Mouse (Mus musculus) monocyte, adult 2 months (primary cell): ENCODE measurements around the gene Ccl27a.

Experiments used
- DNase-seq, 2 experiments: peaks; one replicate each; pipeline ENCODE4 v3.0.0; 2022; ENCODE audit warnings: low spot score in 2 of 2, low read depth in 1 of 2

Gene Ccl27a

DNA sequence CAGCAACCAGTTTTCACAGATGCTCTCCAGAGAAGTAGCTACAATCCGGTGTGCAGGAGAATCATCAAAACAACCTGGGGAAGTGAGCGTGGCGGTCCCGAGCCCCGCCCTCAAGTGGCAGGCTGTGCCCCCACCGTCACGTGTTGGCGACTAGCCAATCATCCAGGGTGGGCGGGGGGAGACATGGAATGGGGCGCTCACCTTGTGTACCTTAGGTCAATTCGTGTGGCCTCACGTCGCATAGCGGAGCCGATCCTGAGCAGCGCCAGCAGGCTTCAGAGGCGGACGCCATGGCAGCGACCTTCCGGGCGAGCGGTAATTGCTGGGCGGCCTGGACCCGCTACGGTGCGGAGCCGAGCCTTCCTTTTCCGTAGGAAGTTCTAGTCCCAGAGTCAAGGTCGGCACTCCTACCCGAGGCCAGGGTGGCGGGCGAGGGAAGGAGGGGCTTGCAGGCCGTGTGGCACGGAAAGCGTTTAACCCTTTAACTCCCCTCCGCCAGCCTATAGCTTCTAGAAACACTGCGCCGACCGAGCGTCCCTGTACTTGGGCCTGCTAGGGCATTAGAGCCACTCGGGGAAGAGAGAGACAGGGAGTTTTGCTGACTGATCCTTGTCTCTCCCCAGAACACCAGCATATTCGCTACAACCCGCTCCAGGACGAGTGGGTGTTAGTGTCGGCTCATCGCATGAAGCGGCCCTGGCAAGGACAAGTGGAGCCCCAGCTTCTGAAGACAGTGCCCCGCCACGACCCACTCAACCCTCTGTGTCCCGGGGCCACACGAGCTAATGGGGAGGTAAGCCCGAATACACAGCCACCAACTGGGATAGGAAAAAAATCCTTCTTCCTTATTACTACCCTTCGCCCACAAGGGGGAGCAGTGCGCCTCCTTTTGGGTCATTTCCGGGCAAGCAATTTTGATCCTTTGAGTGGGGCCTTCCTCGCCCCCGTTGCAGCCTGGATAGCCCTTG lies 18.4 kb downstream of the Ccl27a start, which contains the start of gene Sigmar1:
Gene Sigmar1 (minus strand): TSS at position 820 of the 968 bp plus-strand sequence.
- peak; percentile 48 to 78 for DNase-seq

DNA sequence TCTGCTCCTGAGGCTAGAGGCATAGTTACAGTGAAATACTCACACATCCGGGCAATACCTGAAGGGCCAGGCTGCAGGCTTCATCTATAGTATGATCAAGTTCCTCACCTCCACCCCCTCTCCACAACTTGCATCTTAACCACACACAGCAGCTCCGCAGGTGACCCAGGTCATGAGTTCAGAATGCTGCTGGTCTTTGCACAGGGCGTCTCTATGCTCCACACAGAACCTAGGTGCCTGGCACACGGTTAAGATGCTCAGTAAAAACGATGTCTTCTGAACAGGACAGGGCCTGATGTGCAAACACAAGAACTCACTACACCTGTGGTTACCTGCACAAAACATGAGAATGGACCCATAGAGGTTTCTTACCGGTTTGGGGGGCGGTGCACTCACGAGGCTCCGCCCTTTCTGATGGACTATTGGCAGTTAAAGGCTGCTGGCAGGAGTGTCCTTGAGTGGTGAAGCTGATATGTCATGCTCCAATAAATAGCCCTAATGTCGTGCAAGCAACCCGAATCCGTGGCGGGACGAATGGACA lies 19.2 kb downstream of the Ccl27a start, which contains the start of gene Galt:
Gene Galt (plus strand): TSS at position 432 of the 541 bp plus-strand sequence.
- DNase-seq, result no peak

DNA sequence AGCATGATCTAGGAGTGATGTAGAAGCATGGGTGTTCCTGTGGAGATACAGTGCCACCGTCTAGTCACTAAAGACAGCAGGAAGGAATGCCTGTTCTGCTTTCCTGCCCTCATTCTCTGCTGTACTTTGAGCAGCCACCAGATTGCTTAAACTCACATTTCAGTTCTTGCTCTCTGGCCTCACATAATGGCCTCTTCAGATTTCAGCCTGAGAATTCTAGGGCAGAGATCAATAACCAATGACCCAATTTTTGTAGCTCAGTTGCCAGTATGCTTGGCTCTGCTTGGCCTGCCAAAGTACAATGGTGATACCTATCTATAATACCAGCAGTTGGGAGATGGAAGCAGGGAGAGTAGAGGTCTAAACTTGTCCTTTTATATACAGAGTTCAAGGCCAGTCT lies 29.0 kb downstream of the Ccl27a start:
- DNase-seq, result no peak

DNA sequence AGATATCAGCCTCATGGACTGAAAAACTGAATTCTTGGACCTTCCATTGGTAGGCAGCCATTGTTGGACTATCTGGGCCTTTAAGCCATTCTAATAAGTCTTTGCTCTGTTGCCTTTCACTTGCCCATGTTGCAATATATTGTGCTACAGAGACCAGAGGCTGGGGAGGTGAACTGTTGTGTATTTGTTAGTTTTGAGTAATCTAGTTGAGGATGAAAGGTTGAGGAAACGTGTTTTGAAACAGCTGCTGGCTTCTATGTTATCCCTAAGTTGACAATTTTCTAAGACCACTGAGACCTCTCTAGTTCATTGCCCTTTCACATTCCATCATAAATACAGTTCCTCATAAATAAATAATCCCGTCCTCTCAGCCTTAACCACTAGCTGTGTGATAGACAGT lies 29.9 kb downstream of the Ccl27a start:
- DNase-seq, result no peak

DNA sequence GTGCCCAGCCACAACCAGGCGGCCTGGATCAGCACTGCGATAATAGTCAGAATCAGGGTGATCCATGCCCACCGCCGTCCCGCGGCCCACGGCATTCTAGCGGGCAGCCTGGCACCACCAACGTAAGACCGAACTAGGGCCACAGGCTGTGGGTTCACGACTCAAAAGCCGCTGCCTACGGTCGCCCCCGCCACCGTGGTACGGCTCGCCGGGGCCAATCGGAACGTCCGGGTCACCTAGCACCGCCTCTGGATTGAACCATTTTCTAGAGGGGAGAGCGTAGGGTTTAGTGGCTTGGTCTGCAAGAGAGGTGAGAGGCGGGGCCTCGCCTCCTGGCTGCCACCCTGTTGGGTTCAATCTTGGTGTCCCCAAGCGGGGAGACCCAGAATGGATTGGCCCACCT lies 32.9 kb downstream of the Ccl27a start:
- DNase-seq, result peak; percentile 68 to 82

DNA sequence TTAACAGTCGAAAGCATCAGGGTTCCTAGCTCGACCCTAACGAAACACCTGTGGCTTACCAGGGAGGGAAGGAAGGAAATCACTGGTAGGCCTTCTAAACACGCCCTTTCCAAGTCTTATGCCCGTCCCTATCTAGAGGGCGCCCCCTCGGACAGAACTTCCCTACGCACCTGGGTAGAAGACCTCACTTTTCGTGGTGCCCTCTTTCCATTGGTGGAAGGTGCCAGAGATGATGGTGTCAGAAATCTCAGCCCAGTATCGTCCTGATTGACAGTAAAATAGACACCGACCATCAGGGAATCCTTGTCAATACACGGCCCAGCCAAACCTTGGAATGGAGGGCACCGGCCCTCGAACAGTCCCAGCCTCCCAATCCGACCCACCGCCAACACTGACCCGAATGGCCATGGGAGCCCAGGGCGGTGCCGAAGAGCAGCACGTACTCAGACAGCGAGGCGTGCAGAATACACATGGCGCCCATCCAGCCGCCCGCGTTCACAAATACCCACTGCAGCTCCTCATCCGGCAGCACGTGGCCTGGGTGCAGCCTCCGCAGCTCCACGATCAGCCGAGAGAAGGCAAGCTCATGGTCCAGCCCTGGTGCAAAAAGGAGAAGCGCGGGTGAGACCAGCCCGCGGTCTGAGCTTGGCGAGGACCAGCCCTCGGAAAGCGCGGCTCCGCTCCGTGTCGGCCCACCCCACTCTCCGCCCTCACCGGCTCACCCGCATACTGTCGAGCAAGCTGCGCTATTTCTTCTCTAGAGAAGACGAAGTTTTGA lies 33.5 kb downstream of the Ccl27a start:
- DNase-seq, result no peak

DNA sequence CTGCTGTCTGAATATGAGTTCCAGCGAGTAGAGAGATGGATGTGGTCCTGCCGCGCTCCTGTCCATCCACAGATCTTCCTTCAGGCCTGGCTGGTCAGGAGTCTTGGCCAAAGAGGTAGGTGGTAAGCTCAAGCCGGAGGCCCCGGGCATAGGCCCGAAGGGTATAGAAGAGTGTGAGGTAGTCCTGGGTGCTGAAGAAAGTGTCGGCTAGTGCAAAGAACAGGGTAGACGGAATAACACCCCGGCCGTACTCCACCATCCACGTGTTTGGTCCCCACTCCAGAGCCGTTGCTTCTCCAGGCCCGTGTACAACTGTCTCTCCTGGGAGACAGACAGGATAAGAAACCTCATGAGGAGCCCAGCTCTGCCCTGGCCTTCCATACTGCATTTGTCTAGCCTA lies 34.8 kb downstream of the Ccl27a start:
- no peak for DNase-seq

DNA sequence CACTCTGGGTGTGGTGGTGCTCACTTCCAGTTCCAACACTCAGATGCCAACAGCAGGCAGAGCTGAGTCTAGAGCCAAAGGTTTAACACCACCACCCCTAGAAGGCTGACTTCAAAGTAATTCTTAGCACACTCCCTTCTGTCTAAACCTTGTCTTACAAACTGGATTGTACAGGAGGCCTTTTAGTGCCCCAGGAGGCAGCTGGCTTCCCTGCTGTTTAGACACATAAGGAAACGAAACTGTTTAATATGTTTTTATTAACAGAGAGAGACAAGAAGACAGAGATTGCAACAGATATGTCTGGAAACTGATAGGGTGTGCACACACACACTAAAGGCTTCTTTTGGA lies 35.8 kb downstream of the Ccl27a start:
- no peak for DNase-seq

DNA sequence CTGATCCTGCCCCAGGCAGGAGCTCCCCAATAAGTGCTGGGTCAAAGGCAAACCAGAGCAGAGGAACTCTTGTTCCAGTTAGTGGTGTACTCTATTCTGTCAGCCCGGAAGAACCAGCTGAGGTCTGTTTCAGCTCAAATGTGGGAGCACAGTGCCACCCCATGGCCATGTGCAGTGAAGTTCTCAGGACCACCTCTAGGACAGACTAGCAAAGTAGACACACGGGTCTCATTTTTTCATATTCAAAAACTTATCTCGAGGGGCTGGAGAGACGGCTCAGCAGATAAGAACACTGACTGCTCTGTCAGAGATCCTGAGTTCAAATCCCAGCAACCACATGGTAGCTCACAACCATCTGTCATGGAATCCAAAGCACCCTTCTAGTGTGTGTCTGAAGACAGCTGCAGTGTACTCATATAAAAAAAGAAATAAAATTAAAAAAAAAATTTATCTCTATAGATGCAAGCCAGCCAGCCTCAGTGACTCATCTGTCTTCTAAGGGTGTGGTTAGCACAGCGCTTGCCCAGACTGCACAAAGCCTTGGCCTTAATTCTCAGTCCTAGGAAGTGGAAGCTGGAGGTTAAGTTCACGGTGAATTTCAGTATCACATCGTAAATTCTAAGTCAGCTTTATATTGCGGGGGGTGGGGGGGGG lies 36.3 kb downstream of the Ccl27a start:
- peak in 1 of 2 experiments; percentile 50 for DNase-seq

DNA sequence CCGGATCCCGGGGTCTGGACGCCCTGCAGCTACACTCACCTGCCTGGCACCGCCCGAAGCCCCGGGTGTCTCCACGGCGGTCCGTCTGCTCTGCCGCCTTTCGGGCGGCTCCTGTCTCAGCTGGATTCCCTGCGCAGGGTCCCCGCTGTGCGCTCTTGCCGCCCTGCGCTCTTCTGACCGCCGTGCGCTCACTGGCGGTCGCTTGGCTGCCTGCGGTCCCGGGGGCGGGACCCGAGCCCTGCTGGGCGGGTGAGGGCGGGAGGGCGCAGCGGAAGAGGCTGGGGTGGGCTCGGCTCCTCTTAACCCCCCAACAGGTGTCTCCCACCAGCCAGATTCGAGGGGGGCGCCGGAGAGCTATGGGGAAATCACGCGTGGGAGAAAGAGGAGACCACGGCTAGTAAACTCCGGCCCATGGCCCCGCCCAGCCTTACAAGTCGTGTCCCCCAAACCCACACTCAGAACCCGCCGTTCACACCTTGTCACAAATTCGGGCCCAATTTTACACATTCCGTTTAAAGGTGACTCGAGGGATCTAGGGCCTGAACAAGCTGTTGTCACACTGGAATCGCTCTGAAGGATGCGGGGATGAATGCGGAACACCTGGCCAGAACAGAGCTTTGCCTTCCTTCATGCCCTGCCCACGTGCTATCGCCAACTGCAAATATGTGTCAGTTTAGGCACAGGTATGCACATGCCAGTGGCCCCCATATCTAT lies 42.8 kb downstream of the Ccl27a start, which contains the start of gene Arid3c:
Gene Arid3c (minus strand): TSS at position 91 of the 714 bp plus-strand sequence.
- DNase-seq, result no peak

DNA sequence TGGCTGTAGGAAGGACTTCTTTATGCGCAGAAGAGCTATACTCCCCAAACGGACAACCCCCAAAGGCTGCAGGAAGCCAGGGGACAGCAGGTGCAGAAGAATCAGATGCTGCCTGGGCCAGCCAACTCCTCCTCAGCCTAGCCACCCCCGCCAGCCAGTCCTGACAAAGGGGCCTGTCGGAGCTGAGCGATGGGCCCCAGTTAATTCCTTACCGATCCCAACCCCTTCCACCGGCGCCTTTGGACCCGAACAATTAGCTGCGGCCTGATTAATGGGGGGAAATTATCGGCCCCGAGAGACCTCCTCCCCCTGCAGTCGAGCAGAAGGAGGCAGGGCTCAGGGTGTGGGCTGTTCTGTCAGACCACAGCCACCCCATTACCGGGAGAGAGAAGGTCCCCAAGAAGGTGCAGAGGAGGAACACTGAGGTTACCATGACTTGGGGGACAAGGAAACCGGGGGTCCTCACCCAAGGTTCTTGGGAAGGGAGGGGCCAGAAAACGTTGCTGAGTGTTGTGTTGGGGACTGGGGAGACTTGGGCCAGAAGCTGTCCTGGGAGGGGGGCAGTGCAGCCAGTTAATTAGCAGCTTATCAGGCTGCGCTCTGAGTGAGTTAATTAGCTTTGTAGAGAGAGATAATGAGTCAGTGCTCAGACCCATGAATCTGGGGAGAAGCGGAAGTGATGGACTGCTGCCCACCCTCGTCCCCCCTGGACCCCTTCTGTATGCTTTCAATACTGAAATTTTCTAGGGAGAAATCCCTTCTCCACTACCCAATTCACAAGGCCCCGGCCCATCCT lies 47.0 kb downstream of the Ccl27a start:
- DNase-seq, result no peak

DNA sequence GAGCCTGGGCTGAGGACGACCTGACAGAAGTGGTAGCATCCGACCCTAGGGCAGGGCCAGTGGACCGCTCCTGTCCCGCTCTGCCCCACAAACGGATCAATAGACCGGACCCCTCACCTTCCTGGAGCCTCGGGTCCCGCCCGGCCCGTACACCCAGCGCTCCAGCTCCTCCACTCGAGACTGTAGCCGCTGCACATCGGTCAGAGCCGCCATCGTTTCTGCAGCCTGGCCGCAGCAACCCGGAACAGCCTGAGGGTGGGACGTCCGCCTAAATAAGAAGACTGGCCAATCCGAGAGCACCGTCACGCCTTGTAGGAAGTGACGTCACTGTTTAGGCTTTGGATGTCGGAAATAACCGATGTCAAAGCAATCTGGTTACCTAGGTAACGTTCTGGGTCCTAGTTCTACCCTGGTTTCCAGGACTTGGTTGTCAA lies 51.1 kb downstream of the Ccl27a start, which contains the start of gene Dctn3:
Gene Dctn3 (minus strand): TSS at position 253 of the 434 bp plus-strand sequence.
- peak; percentile 57 to 76 for DNase-seq
